Mouse (Mus musculus) thymus, adult 2 months (tissue): Measurements from ENCODE around the gene Igf1r. TPM values are rescaled to one million over a fixed set of nuclear protein-coding genes. Genes with fewer than 3 reads are reported as not detected.

Source experiments
- DNase-seq: peaks from one replicate; pipeline ENCODE4 v3.0.0; 2021
- H3K27ac ChIP-seq: fragments of 200-500 bp; 2 replicates; pipeline ENCODE4 v1.5.1; 2012; ENCODE audit warnings: low read length, control low read depth; ENCODE audit not compliant: control insufficient read depth, insufficient read depth
- H3K27me3 ChIP-seq: fragments of 200-500 bp; 2 replicates; pipeline ENCODE4 v1.6.1; 2012; ENCODE audit warnings: mild to moderate bottlenecking, low read length, moderate library complexity, mixed read lengths; ENCODE audit not compliant: control insufficient read depth, insufficient read depth
- H3K36me3 ChIP-seq: fragments of 200-500 bp; 2 replicates; pipeline ENCODE4 v1.6.1; 2012; ENCODE audit warnings: mild to moderate bottlenecking, low read length, moderate library complexity; ENCODE audit not compliant: control insufficient read depth, insufficient read depth
- H3K4me1 ChIP-seq: fragments of 200-500 bp; replicated peaks from 2 replicates; pipeline ENCODE4 v1.6.1; 2012; ENCODE audit warnings: low read length; ENCODE audit not compliant: control insufficient read depth, insufficient read depth
- H3K4me3 ChIP-seq: fragments of 200-500 bp; 2 replicates; pipeline ENCODE4 v1.5.1; 2012; ENCODE audit warnings: mild to moderate bottlenecking, low read length, control low read depth, moderate library complexity; ENCODE audit not compliant: control insufficient read depth, insufficient read depth
- CTCF ChIP-seq: fragments of 200-500 bp; IDR thresholded peaks from 2 replicates; pipeline ENCODE4 v1.5.1; 2012; ENCODE audit warnings: mild to moderate bottlenecking, control low read depth, low read length, moderate library complexity, borderline replicate concordance; ENCODE audit not compliant: control insufficient read depth, poor library complexity, insufficient read depth; ENCODE audit errors: extremely low read depth
- POLR2A ChIP-seq: fragments of 200-500 bp; IDR thresholded peaks from 2 replicates; pipeline ENCODE4 v1.6.1; 2012; ENCODE audit warnings: mild to moderate bottlenecking, low read length, control low read depth, moderate library complexity; ENCODE audit not compliant: control insufficient read depth, poor library complexity, insufficient read depth; ENCODE audit errors: extremely low read depth
- WGBS: fragments of 180-500 bp; shearing (Covaris S2); methylation state at CpG from one replicate; pipeline ENCODE4 v1.1.7; 2018; 5-methylcytosine and 5-hydroxymethylcytosine counted together
- polyA plus RNA-seq: library from polyadenylated mRNA; depleted of rRNA; stranded (reverse); fragments of >200 nt; gene quantifications from 2 replicates; pipeline ENCODE4 v1.2.3, GENCODE M21; 2012

Igf1r gene
- polyA plus RNA-seq, 1 experiment: 9.2 TPM

- no peak for DNase-seq
- WGBS: 95% methylated on average over 7 of the region's 7 CpGs
Observed at GRCm38 (mm10) chr7:68049048-68049447, 96.4 kb downstream of the Igf1r start.

GRCm38 (mm10) chr7:68053002-68053624 is 100.5 kb downstream of the Igf1r start:
- H3K27me3 ChIP-seq: no peaks in the 10 kb centered on the region
- H3K4me1 ChIP-seq: no peaks in the 10 kb centered on the region; the same call in 1 of the 2 replicates
- TF ChIP-seq POLR2A: no peak
- TF ChIP-seq CTCF: no peak
- no peaks in the 10 kb centered on the region for H3K36me3 ChIP-seq
- no peak overlapping the region for H3K27ac ChIP-seq
- no peak overlapping the region for H3K4me3 ChIP-seq
- DNase-seq: no peak
- WGBS: 95% methylated on average over 10 of the region's 10 CpGs

More at GRCm38 (mm10) chr7:68049048-68049447, 96.4 kb downstream of the Igf1r start:
- Histone ChIP-seq H3K4me1 (no peaks in the 10 kb centered on the region), H3K4me3 (no peak overlapping the region), H3K27me3 (no peaks in the 10 kb centered on the region), H3K27ac (no peak overlapping the region), H3K36me3 (no peaks in the 10 kb centered on the region)
- TF ChIP-seq POLR2A (no peak), CTCF (no peak)

GRCm38 (mm10) chr7:68054498-68054897 is 101.9 kb downstream of the Igf1r start:
- TF ChIP-seq CTCF: no peak
- TF ChIP-seq POLR2A: no peak
- Histone ChIP-seq H3K36me3 (no peaks in the 10 kb centered on the region), H3K4me1 (no peaks in the 10 kb centered on the region; the same call in 1 of the 2 replicates), H3K4me3 (no peak overlapping the region), H3K27ac (no peak overlapping the region), H3K27me3 (no peaks in the 10 kb centered on the region)
- DNase-seq: no peak
- WGBS: 60% methylated on average over 2 of the region's 2 CpGs

- Histone ChIP-seq H3K36me3 (no peaks in the 10 kb centered on the region), H3K27ac (no peak overlapping the region), H3K4me1 (no peaks in the 10 kb centered on the region; the same call in 1 of the 2 replicates), H3K27me3 (no peaks in the 10 kb centered on the region), H3K4me3 (no peak overlapping the region)
- peak; percentile 38 for DNase-seq
- peak; percentile 45; the same call in 1 of the 2 replicates for TF ChIP-seq CTCF
- no peak for TF ChIP-seq POLR2A
- WGBS: 74% methylated on average over 6 of the region's 6 CpGs
Observed at GRCm38 (mm10) chr7:68054956-68055355, 102.3 kb downstream of the Igf1r start.

GRCm38 (mm10) chr7:68057010-68057409 is 104.4 kb downstream of the Igf1r start:
- no peak for DNase-seq
- Histone ChIP-seq H3K36me3 (no peaks in the 10 kb centered on the region), H3K4me1 (no peaks in the 10 kb centered on the region; the same call in 1 of the 2 replicates), H3K27ac (no peak overlapping the region), H3K27me3 (no peaks in the 10 kb centered on the region), H3K4me3 (no peak overlapping the region)
- TF ChIP-seq POLR2A: no peak
- TF ChIP-seq CTCF: no peak
- 59% methylated on average over 3 of the region's 3 CpGs for WGBS

GRCm38 (mm10) chr7:68059690-68060089 is 107.1 kb downstream of the Igf1r start:
- no peak for DNase-seq
- H3K4me1 ChIP-seq: peaks cover 7% of the 10 kb centered on the region
- no peak for TF ChIP-seq CTCF
- no peak for TF ChIP-seq POLR2A
- WGBS: 49% methylated on average over 6 of the region's 6 CpGs
- H3K27me3 ChIP-seq: no peaks in the 10 kb centered on the region
- H3K27ac ChIP-seq: no peak overlapping the region
- H3K36me3 ChIP-seq: no peaks in the 10 kb centered on the region
- H3K4me3 ChIP-seq: no peak overlapping the region

- no peaks in the 10 kb centered on the region for H3K36me3 ChIP-seq
- DNase-seq: no peak
- H3K27me3 ChIP-seq: no peaks in the 10 kb centered on the region
- H3K4me3 ChIP-seq: no peak overlapping the region
- no peak overlapping the region for H3K27ac ChIP-seq
- no peak for TF ChIP-seq POLR2A
- TF ChIP-seq CTCF: no peak
- WGBS: 96% methylated on average over 9 of the region's 9 CpGs
- H3K4me1 ChIP-seq: peaks cover 7% of the 10 kb centered on the region
Observed at GRCm38 (mm10) chr7:68061434-68061833, 108.8 kb downstream of the Igf1r start.
